Mouse (Mus musculus) midbrain, postnatal 0 days (tissue): ENCODE results near the gene Gosr2. TPM values are rescaled to one million over a fixed set of nuclear protein-coding genes. Genes with fewer than 3 reads are reported as not detected.

ENCODE experiments used
- ATAC-seq: fragments of 200-750 bp; cut with Nextera tagmentation; 2 replicates; pipeline ENCODE4 v1.8.0; 2017; ENCODE audit warnings: moderate number of reproducible peaks, mild to moderate bottlenecking, moderate TSS enrichment, moderate library complexity; ENCODE audit not compliant: low FRiP score
- DNase-seq: peaks from one replicate; pipeline ENCODE4 v3.0.0-alpha.2; 2015; ENCODE audit warnings: low spot score
- H3K27ac ChIP-seq: fragments of 300-500 bp; sonication (generic); 2 replicates; pipeline ENCODE4 v1.5.1; 2014; ENCODE audit warnings: low read depth, mild to moderate bottlenecking, low read length, mixed read lengths
- H3K27me3 ChIP-seq: fragments of 300-500 bp; sonication (generic); 2 replicates; pipeline ENCODE4 v1.6.1; 2014; ENCODE audit warnings: low read length, control low read depth, mixed read lengths; ENCODE audit not compliant: insufficient read depth
- H3K36me3 ChIP-seq: fragments of 300-500 bp; sonication (generic); 2 replicates; pipeline ENCODE4 v1.6.1; 2014; ENCODE audit warnings: low read length, control low read depth, mixed read lengths; ENCODE audit not compliant: insufficient read depth
- H3K4me1 ChIP-seq: fragments of 300-500 bp; sonication (generic); 2 replicates; pipeline ENCODE4 v1.6.1; 2014; ENCODE audit warnings: mild to moderate bottlenecking, control low read depth, antibody characterized with exemption, low read length, mixed read lengths; ENCODE audit not compliant: insufficient read depth
- H3K4me2 ChIP-seq: fragments of 300-500 bp; sonication (generic); 2 replicates; pipeline ENCODE4 v1.6.1; 2014; ENCODE audit warnings: low read depth, mild to moderate bottlenecking, low read length, mixed read lengths; ENCODE audit not compliant: poor library complexity, severe bottlenecking
- H3K4me3 ChIP-seq: fragments of 300-500 bp; sonication (generic); 2 replicates; pipeline ENCODE4 v1.5.1; 2014; ENCODE audit warnings: low read depth, mild to moderate bottlenecking, low read length, moderate library complexity
- H3K9ac ChIP-seq: fragments of 300-500 bp; sonication (generic); replicated peaks from 2 replicates; pipeline ENCODE4 v1.6.1; 2014; ENCODE audit warnings: mild to moderate bottlenecking, low read length, moderate library complexity, mixed read lengths; ENCODE audit not compliant: poor library complexity, severe bottlenecking
- H3K9me3 ChIP-seq: fragments of 300-500 bp; sonication (generic); 2 replicates; pipeline ENCODE4 v1.6.1; 2016; ENCODE audit warnings: low read length, control low read depth
- CTCF ChIP-seq: IDR thresholded peaks from 2 replicates; pipeline ENCODE4 v1.5.1; 2016; ENCODE audit warnings: antibody characterized with exemption, mild to moderate bottlenecking
- WGBS: fragments of 180-500 bp; shearing (Covaris S2); extraction: QIAGEN DNeasy Blood & Tissue Kit; methylation state at CpG from one replicate; pipeline ENCODE4 v1.1.7; 2014; 5-methylcytosine and 5-hydroxymethylcytosine counted together
- polyA plus RNA-seq: library from polyadenylated mRNA; unstranded; fragments of >200 nt; fragmentation: Nextera tagmentation; extraction: Ambion mirVana; gene quantifications from 2 replicates; pipeline ENCODE4 v1.2.1, GENCODE M21; 2015
- total RNA-seq: library from RNA; depleted of rRNA; stranded (reverse); fragments of >200 nt; gene quantifications from 2 replicates; pipeline ENCODE4 v1.2.3, GENCODE M21; 2014

Gene Gosr2
- total and polyA plus RNA-seq, 2 experiments from 2014 or later, result 88.2 to 104 TPM

DNA sequence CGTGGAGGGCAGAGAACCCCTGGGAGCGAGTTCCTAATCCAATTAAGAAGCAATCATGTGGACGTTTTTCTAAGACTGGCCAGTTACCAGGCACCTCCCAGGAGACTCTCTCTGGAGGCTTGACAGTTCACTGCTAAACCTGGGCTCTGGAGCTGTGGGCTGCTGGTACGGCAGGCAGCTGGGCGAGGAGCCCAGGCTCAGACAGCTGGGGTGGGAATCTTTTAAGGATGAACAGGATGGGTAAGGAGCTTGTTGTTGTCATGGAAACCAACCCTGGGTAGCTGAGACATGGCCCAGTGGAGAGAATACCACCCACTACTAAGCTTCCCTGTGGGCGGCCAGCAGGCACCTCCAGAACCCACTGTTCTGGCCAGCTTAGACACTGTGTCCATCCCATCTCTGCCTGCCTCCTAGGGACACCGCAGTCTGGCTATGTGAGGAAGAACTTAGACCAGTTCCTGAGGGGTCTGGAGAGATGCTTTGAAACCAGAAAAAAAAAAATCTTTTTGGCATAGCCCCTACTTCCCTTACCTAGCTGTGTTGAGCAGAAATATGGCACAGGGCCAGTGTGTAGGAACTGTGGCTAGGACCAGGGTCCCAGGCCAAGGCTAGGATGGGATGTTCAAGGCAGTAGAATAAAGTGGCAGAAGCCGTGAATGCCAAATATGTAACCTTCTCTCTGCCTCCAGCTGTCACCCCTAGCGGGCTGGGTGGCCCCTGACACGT lies 31.4 kb downstream of the Gosr2 start:
- ATAC-seq, result peak; percentile 58
- no peaks in the 10 kb centered on the region for H3K9me3 ChIP-seq
- no peaks in the 10 kb centered on the region for H3K36me3 ChIP-seq
- H3K4me2 ChIP-seq, result peak overlapping the region; percentile 18; the same call in 1 of the 2 replicates
- H3K27me3 ChIP-seq, result no peaks in the 10 kb centered on the region
- no peak for TF ChIP-seq CTCF
- 0 out of 2 replicates have a peak overlapping the region, but pooled peaks have one; percentile 13 for H3K9ac ChIP-seq
- DNase-seq, result peak; percentile 89
- no peak overlapping the region for H3K4me3 ChIP-seq
- H3K4me1 ChIP-seq, result peaks cover 18% of the 10 kb centered on the region
- WGBS, result 13% methylated on average over 10 of the region's 10 CpGs
- H3K27ac ChIP-seq, result no peak overlapping the region

DNA sequence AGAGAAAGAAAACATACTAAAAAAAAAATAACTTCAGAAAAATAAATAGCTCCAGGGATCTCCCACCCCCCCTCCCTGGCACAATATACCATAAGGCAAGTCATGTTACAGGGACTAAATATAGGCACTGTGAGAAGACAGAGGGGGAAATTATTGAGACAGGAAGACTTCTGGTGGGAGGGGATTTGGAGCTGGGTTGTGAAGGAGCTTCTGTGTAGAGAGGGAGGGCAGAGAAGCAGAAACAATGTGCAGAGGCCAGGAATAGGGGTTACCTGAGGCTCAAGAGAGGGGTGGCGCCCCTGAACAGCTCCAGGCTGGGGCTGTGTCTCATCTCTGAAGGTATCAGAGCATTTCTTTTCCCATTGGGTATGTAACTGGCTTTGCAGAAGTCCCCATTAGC lies 32.0 kb downstream of the Gosr2 start:
- 30% methylated on average over 1 of the region's 1 CpGs for WGBS
- Histone ChIP-seq H3K4me2 (peak overlapping the region; percentile 18; the same call in 1 of the 2 replicates), H3K9me3 (no peaks in the 10 kb centered on the region), H3K27ac (no peak overlapping the region), H3K4me1 (peaks cover 18% of the 10 kb centered on the region), H3K4me3 (no peak overlapping the region), H3K36me3 (no peaks in the 10 kb centered on the region), H3K27me3 (no peaks in the 10 kb centered on the region), H3K9ac (0 out of 2 replicates have a peak overlapping the region, but pooled peaks have one; percentile 13)
- DNase-seq (no peak), ATAC-seq (0 out of 2 replicates have a peak, but pooled peaks have one; percentile 13)
- TF ChIP-seq CTCF, result no peak

DNA sequence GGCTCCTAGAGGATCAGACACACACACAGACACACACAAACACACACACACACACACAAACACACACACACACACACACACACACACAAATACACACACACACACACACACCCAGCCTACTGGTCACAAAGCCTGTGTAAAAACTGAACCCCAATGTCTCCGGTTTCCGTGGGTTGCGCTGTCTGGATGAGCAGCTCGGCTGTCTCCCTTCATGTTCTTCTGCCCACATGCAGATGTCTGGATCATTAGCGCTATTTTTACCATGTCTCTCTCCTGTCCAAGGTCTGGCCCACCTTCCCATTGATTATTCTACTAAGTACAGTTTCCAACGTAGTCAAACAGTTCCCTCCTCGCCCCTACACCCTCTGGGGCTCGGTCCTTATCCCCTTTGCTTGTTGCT lies 34.6 kb downstream of the Gosr2 start:
- Histone ChIP-seq H3K36me3 (no peaks in the 10 kb centered on the region), H3K4me1 (peaks cover 20% of the 10 kb centered on the region), H3K27ac (no peak overlapping the region), H3K9me3 (no peaks in the 10 kb centered on the region), H3K9ac (no peak overlapping the region), H3K4me2 (no peak overlapping the region), H3K27me3 (no peaks in the 10 kb centered on the region), H3K4me3 (no peak overlapping the region)
- no peak for TF ChIP-seq CTCF
- ATAC-seq, result no peak
- WGBS, result 84% methylated on average over 7 of the region's 8 CpGs
- DNase-seq, result no peak

DNA sequence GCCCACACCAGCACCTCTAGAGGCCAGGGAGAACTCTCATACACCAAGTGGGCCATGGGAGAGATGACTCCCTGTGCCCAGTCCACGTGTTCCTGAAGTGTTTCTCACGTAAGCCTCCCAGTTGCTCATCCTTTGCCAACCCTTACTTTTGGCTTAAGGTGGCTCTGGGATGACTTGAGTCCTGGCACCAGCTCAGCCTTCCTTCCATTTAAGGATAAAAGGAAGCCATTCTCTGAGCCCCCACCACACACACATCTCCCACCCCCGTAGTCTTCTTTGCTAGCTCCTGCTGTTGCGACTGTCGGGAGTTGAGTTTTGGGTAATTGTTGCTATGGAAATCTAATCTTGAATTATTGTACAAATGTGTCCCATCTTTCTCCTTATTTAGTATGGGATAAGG lies 35.2 kb downstream of the Gosr2 start:
- TF ChIP-seq CTCF, result no peak
- no peak for ATAC-seq
- Histone ChIP-seq H3K9ac (no peak overlapping the region), H3K4me1 (peaks cover 20% of the 10 kb centered on the region), H3K4me3 (no peak overlapping the region), H3K9me3 (no peaks in the 10 kb centered on the region), H3K36me3 (no peaks in the 10 kb centered on the region), H3K27ac (no peak overlapping the region), H3K4me2 (no peak overlapping the region), H3K27me3 (no peaks in the 10 kb centered on the region)
- WGBS, result 62% methylated on average over 5 of the region's 5 CpGs
- DNase-seq, result no peak

DNA sequence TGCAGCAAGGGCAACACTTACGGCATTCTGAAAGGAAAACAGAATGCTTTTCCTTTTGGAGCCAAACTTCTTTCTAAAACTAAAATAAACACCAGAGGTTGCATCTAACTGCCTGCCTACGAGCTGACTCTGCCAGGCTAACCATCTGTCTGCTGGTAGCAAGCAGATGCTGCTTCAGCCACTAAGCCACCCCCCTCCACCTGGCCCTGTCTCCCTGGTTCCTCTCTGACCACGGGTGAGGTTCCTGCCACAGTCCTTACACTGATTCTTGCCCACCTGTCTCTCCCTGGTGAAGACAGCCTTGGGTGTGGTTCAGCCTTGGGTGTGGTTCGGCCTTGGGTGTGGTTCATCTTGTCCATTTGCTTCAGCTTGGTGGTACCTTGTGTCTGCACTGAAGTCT lies 35.8 kb downstream of the Gosr2 start:
- peak; percentile 54 for DNase-seq
- peaks cover 14% of the 10 kb centered on the region for H3K4me1 ChIP-seq
- no peaks in the 10 kb centered on the region for H3K9me3 ChIP-seq
- H3K9ac ChIP-seq, result no peak overlapping the region
- no peak for TF ChIP-seq CTCF
- no peaks in the 10 kb centered on the region for H3K36me3 ChIP-seq
- no peak overlapping the region for H3K4me2 ChIP-seq
- no peak for ATAC-seq
- H3K27ac ChIP-seq, result no peak overlapping the region
- WGBS, result 66% methylated on average over 4 of the region's 4 CpGs
- H3K4me3 ChIP-seq, result no peak overlapping the region
- H3K27me3 ChIP-seq, result no peaks in the 10 kb centered on the region

DNA sequence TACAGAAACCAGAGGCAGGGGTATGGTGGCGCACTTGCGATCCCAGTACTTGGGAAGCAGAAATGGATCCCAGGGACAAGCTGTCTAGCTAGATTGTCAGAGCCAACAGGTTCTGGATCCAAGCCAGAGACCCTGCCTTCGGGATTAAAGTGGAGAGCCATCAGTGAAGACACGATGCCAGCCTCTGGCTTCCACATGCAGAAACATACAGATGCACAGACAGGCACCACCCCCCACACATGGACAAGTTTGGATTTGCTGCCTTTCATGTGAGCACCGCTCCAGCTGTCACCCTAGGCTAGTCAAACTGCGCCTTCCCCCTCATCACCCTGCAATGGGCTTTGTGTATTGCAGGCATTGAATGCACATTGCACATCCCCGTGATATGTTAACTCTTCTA lies 39.5 kb downstream of the Gosr2 start:
- Histone ChIP-seq H3K4me2 (no peak overlapping the region), H3K9ac (no peak overlapping the region), H3K36me3 (no peaks in the 10 kb centered on the region), H3K4me3 (no peak overlapping the region), H3K9me3 (no peaks in the 10 kb centered on the region), H3K27me3 (peaks cover 10% of the 10 kb centered on the region), H3K27ac (no peak overlapping the region), H3K4me1 (peaks cover 11% of the 10 kb centered on the region; the same call in 1 of the 2 replicates)
- TF ChIP-seq CTCF, result no peak
- no peak for ATAC-seq
- 67% methylated on average over 7 of the region's 7 CpGs for WGBS
- DNase-seq, result peak; percentile 76
